Mouse (Mus musculus) G1E-ER4 (cell line): Measurements from ENCODE around the gene Fam171a1. TPM values are rescaled to one million over a fixed set of nuclear protein-coding genes. Genes with fewer than 3 reads are reported as not detected.

Source experiments
- GATA1 ChIP-seq: IDR thresholded peaks from one replicate; pipeline ENCODE4 v1.8.0; 2012; ENCODE audit warnings: low read length, inconsistent platforms
- polyA plus RNA-seq: library from polyadenylated mRNA; stranded (reverse); fragments of >175 nt; gene quantifications from 2 replicates; pipeline ENCODE4 v1.2.3, GENCODE M21; 2012

Fam171a1 gene
- polyA plus RNA-seq: not detected in 2 replicates

DNA sequence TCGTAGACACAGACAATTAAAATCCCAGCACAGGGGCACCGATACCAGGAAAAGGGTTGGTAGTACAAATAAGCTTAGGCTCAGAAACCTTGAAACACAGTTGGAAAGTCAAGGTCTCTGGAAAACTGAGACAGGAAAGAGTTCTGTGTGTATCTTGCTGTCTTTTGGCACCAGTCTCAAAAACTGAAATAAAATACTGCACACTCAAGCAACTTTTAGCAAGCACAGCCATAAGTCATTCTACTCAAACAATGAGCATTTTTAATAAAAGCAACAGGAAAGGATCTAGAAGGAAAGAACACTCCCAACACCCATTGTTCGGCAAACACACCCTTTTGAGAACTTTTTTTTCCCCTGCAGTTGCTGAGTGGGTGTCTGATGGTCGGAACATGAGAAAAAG is at the start of gene Fam171a1:
Fam171a1 (plus strand) TSS at position 359 of the 400 bp plus-strand sequence.
- TF ChIP-seq GATA1: no peak

DNA sequence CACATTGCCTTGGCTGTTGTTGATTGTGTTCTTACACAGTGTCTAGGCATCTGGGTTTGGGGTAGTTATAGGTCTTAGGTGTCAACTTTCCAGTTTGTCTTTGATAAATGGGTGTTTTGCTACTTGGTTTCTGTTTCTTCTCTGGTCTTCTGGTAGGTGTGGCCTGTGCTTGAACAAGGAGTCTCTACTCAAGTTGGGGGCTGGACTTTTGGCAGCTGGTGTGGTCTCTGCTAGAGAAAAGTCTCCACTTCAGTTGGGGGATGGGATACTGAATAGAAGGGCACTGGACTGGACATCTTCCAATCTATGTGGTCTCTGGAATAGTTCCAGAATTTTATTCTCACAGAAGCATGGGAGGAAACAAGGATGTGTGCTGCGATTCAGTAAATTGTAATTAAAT is 44.9 kb upstream of the Fam171a1 start:
- no peak for TF ChIP-seq GATA1

DNA sequence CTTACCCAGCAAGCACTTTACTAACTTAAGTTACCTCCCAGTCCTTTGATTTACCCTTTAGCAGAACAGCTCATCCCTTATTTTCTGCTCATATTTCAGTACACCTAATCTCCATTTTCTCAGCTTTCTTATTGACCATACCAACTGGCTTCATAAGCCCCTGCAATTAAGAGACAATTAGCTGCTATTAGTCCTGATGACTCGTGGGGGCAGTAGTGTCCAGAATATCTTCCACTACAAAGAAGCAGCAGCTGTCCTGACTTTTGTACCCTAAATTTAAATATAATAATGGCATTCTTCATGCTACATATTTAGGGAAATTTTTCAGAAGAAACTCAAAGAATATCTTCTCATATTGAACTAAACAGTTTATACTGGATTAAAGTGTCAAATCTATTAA is 24.8 kb upstream of the Fam171a1 start:
- no peak for TF ChIP-seq GATA1

DNA sequence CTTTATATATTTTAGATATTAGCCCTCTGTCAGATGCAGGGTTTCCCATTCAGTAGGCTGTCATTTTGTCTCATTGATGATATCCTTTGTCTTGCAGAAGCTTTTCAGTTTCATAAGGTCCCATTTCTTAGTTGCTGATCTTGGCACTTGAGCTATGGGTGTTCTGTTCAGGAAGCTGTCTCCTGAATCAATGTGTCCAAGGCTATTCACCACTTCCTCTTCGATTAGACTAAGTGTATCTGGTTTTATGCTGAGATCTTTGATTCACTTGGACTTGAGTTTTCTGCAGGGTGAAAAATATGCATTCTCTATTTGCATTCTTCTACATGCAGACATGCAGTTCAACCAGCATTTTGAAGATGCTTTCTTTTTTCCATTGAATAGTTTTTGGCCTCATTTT is 17.9 kb upstream of the Fam171a1 start:
- TF ChIP-seq GATA1: no peak

DNA sequence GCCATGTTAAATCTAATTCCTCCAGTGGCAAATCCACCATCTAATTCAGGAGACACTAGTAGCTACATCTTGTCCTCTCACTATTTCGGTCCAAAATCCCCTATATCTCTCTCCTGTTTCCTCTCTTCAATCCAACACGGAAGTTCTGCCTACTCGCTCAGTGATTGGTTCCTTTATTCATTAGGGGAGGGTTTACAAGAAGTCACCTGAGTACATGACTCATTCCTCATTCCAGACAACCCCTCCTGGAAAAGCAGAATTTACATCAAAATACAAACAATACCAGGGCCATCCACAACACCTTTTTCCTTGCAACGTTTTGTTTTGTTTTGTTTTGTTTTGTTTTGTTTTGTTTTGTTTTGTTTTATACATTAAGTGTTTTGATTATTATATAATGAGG is 14.1 kb upstream of the Fam171a1 start:
- no peak for TF ChIP-seq GATA1

DNA sequence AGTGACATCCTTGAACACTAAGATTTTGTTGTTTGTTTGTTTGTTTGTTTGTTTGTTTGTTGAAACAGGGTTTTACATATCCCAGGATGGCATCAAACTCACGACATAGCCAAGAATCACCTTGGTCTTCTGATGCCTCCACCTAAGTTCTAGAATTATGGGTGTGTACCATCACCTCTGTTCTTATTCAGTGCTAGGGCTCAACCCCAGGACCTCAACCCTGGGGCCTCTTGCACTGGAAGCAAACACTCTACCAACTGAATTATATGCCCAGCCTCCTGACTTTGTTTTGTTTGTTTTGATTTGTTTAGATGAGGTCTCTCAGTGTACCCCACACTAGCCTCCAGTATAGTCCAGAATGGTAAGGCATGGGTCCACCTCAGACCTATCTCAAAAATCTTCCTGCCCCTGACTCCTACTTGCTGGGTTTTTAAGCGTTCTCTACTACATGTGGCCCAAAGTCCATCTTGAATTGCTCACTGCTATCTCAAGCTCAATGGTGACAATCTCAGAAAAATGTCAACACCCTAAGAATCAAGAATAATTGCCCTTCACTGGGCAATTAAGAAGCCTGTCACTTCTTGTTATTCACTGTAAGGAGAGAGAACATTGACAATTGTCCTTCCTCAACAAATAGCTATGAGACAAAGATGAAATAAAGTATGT is 12.6 kb upstream of the Fam171a1 start:
- TF ChIP-seq GATA1: no peak

DNA sequence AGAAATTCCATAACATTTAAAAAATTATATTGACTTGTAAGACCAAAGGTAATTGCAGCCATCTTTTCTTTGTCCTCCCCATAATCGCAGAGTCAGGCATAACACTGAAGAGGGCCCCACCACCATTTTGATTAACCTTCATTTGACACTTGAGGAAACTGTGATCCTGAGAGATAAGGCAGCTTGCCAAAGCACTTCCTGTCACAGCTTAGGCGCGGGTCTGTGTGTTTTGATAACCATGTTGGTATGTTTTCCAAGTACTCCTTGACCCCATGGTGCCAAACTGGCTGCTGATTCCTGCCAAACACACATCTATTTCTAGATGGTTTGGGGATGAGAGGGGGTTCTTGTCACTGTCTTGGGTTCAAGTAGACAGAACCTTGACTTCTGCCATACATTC is 11.7 kb upstream of the Fam171a1 start:
- TF ChIP-seq GATA1: no peak

DNA sequence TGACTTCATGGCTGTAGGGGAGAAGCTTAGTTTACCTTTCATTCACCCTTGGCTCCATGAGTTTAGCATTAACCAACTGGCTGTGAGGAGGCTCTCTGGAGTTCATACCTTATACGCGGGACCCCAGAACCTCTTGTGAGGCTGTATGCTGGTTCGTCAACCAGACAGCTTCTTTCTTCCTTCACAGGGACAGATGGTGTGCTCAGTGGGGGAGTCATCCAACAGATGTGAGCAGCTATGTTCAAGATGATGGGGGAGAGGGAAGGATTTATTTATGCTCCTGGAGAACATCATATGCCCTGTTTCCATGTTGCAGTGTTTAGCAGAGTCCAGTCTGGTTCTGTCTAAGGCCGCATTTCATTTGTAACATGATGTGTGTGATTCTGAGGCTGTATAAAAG is 6.6 kb upstream of the Fam171a1 start:
- no peak for TF ChIP-seq GATA1

DNA sequence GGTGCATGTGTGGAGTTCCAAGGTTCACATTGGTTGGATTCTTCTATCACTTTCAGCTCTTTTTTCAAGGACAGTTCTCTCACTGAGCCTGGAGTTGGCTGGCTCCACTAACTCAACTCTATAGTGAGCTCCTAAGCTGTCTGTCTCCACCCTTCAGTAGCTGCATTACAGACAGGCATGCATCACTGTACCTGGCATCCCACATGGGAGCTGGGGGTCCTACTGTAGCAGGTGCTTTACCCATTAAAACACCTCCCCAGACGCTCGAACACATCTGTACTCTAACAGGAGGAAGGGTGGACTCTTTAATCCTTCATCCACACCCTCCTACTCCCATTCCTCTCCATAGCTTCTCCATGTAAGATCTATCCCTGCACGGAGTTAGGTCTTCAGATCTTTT is 5.6 kb upstream of the Fam171a1 start:
- TF ChIP-seq GATA1: no peak

DNA sequence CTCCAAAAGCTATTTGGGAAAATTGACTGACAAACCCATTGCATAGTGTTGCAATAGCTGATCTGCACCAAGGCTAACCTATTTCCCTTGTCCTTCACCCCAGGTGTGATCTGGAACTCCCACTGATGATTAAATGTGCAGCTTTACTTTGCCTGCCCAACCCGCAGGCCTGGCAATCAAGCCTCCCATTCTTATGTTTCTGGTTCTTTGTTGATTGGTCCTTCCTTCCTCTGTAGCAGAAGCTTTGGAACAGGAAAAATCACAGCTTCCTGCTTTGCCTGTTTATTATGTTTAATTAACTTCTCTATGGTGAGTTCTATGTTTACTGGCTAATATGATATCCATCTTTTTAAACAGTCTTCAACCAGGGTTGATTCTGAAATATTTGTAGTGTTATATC is 5.2 kb upstream of the Fam171a1 start:
- TF ChIP-seq GATA1: no peak

DNA sequence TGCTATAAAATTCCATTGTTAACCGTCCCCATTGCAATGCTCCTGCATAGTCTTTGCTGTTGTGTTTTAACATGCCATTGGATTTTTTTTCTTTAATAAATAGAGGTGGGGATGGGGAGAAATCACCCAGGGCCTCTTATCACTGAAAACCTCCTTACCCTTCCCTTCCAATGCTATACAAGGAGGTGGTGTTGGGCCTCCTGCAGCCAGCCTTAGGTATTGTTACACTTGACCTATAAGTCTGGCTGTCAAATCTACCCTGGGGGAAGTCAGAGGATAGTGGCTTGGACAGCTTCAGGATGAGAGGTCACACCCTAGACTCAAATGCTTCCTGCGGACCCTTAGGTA is 3.8 kb downstream of the Fam171a1 start:
- no peak for TF ChIP-seq GATA1

DNA sequence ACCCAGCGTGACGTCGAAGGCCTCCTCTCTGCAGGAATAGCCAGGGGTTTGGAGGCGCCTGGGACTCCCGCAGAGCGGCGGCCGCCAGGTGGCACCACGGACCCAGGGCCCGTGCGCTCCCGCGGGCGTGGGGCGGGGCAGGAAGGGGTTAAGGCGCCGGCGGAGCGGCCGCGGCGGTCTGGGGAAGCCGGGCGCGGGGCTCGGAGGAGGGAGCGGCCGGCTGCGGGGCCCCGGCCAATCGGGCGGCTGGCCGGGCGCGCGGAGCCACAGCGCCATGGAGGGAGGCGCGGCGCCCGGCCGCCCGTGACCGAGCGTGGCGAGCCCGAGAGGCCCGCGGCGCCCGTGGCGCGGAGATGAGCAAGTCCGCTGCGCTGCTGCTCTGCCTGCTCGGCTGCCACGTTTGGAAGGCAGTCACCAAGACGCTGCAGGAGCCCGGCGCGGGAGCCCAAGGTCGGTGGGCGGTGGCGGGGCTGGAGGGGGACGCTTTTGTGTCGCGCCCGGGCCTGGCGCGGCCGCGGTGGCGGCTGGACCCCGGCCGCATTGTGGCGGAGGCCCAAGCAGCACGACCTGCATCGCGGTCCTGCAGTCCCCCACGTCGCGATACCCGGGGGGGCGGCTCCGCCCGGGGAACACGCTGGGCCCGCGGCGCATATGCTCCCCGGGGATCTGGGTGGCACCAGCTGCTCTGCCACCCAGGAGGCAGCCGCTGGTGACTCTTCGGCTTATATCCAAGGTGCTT is 4.3 kb downstream of the Fam171a1 start:
- no peak for TF ChIP-seq GATA1

DNA sequence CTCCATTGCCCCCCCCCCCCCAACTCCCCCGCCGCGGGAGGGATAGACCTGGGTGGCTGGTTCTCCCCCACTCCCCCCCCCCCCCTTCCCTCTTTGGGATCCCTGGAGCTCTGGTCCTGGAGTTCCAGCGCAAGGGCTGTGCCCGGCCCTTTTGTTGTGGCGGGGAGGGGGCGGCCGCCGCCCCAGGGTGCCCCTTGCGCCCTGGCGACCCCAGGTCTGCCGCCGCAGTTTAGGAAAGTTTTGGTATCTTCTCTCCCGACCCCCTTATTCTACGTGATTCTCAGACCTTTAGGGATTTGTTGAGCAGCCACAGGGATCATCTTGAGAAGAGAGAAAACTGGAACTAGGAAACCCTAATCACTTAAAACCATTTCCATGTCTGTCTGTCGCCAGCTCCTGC is 4.9 kb downstream of the Fam171a1 start:
- no peak for TF ChIP-seq GATA1

DNA sequence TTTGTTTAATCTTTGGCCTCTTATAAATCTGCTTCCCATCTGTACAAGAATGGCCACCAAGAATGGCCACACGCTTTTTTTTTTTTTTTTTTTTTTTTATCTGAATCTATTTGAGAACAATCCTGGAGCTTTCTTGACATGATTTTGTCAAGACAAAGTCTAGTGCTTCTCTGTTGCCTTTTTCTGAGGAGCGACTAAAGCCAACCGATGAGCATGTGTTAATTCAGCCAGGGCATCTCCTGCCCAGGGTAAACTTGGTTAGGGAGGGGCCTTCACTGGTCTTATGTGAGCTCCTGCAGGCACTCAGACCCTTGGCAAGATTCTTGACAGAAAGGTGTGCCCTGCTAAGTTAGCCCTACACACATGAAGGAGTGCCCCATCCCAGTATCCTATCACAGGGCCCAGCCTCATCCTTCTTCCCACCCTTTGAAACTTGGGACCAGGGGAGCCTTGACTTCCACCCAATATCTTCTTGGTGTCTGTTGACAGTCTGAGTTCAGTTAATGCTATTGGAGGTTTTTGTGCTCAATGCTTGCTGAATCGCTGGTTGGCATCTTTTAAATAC is 5.4 kb downstream of the Fam171a1 start:
- TF ChIP-seq GATA1: no peak

DNA sequence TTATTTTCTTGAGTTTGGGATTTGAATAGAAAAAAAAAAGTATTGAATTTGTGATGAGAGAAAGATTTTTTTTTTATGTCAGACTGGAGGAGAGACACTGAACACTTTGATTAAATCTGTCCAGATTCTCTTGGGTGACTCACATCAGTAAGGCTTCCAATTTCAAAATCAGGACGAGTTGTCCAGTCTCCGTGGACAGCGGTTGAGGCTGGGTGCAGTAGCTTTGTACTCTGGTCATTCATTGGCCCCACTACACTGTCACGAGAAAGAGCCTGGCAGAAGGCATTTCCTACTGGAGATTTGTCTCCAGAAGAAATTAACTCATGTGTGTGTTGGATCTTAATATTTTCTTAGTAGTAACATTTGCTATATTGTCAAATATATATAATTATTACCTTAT is 8.5 kb downstream of the Fam171a1 start:
- TF ChIP-seq GATA1: no peak

DNA sequence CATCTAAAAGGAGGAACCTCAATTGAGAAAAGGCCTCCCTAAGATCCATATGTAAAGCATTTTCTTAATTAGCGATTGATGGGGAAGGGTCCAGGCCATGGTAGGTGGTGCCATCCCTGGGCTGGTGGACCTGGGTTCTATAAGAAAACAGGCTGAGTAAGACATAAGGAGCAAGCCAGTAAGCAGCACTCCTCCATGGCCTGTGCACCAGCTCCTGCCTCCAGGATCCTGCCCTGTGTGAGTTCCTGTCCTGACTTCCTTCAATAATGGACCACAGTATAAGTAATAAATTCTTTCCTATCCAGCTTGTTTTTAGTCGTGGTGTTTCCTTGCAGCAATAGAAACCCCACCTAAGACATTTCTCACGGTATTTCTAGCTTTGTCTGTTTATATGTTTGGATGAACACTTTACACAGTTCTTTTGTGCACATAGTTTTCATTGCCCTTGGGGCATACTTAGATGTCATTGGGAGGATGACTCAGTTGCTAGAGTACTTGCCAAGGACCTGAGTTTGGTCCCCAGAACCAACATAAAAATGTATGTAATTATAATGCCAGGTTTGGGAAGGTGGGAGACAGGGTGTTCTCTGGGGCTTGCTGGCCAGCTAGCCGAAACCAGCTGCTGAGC is 13.3 kb downstream of the Fam171a1 start:
- TF ChIP-seq GATA1: no peak
